Mouse (Mus musculus) lung, adult 18-20 months (tissue): Measurements from ENCODE around the gene Foxd2.
A peak's percentile ranks its signal among the peaks of the same experiment; 100 is the strongest.

ENCODE experiments used
- DNase-seq, 2 experiments: peaks; one replicate each; pipeline ENCODE4 v3.0.0; 2022; ENCODE audit warnings: mixed read lengths in 2 of 2

Foxd2 gene

GRCm38 (mm10) chr4:114908829-114909601, at the start of gene Foxd2:
Gene Foxd2, minus strand, starts transcription at chr4:114908873.
- DNase-seq, result peak; percentile 88 to 91

GRCm38 (mm10) chr4:114958231-114958630, 49.6 kb upstream of the Foxd2 start:
- peak in 1 of 2 experiments; percentile 9 for DNase-seq

- DNase-seq, result no peak
Measured at GRCm38 (mm10) chr4:114957403-114957802, 48.7 kb upstream of the Foxd2 start.

GRCm38 (mm10) chr4:114953172-114953571, 44.5 kb upstream of the Foxd2 start:
- DNase-seq, result no peak

- no peak for DNase-seq
Measured at GRCm38 (mm10) chr4:114947852-114948481, 39.3 kb upstream of the Foxd2 start.

GRCm38 (mm10) chr4:114947395-114947794, 38.7 kb upstream of the Foxd2 start:
- DNase-seq, result peak; percentile 63 to 73

GRCm38 (mm10) chr4:114946416-114946815, 37.7 kb upstream of the Foxd2 start:
- DNase-seq, result no peak

GRCm38 (mm10) chr4:114945021-114945420, 36.3 kb upstream of the Foxd2 start:
- DNase-seq, result no peak

GRCm38 (mm10) chr4:114942583-114942982, 33.9 kb upstream of the Foxd2 start:
- DNase-seq, result no peak

- DNase-seq, result no peak
Measured at GRCm38 (mm10) chr4:114942112-114942511, 33.4 kb upstream of the Foxd2 start.

- DNase-seq, result no peak
Measured at GRCm38 (mm10) chr4:114941311-114941710, 32.6 kb upstream of the Foxd2 start.

- DNase-seq, result no peak
Measured at GRCm38 (mm10) chr4:114938248-114938647, 29.6 kb upstream of the Foxd2 start.

GRCm38 (mm10) chr4:114937459-114938047, 28.9 kb upstream of the Foxd2 start:
- no peak for DNase-seq

GRCm38 (mm10) chr4:114934188-114934587, 25.5 kb upstream of the Foxd2 start:
- peak in 1 of 2 experiments; percentile 4 for DNase-seq

GRCm38 (mm10) chr4:114932747-114933146, 24.1 kb upstream of the Foxd2 start:
- DNase-seq, result no peak

GRCm38 (mm10) chr4:114929155-114929554, 20.5 kb upstream of the Foxd2 start:
- DNase-seq, result no peak

GRCm38 (mm10) chr4:114925917-114926312, 17.2 kb upstream of the Foxd2 start, which contains the start of gene Foxe3:
Gene Foxe3, minus strand, starts transcription at chr4:114926013.
- DNase-seq, result no peak

GRCm38 (mm10) chr4:114924971-114925916, 16.6 kb upstream of the Foxd2 start:
- DNase-seq, result no peak

- peak; percentile 15 to 40 for DNase-seq
Measured at GRCm38 (mm10) chr4:114917091-114917490, 8.4 kb upstream of the Foxd2 start.

- DNase-seq, result no peak
Measured at GRCm38 (mm10) chr4:114916056-114916455, 7.4 kb upstream of the Foxd2 start.

- DNase-seq, result peak; percentile 38 to 51
Measured at GRCm38 (mm10) chr4:114913594-114913962, 4.9 kb upstream of the Foxd2 start.

GRCm38 (mm10) chr4:114912705-114913593, 4.3 kb upstream of the Foxd2 start:
- DNase-seq, result no peak
